Mouse (Mus musculus) MEL (cell line): ENCODE data around the gene Vill. TPM values are rescaled to one million over a fixed set of nuclear protein-coding genes. Genes with fewer than 3 reads are reported as not detected.

Experiments
- DNase-seq: peaks from one replicate; pipeline ENCODE4 v3.0.0; 2011; ENCODE audit warnings: low read depth, low spot score
- H3K27ac ChIP-seq: 2 replicates; pipeline ENCODE4 v1.5.1; 2012; ENCODE audit warnings: low read depth, mild to moderate bottlenecking, control low read depth, low read length, moderate library complexity; ENCODE audit not compliant: control insufficient read depth
- H3K27me3 ChIP-seq, 2 experiments: fragments of 150-350 bp in 1 of 2; sonication (generic) in 1 of 2; 2 replicates each; pipeline ENCODE4 v1.6.1; 2012; ENCODE audit warnings: low read length in 2 of 2, mild to moderate bottlenecking in 2 of 2, improper control_type of control experiment in 1 of 2, moderate library complexity in 1 of 2; ENCODE audit not compliant: insufficient read depth in 2 of 2, control insufficient read depth in 1 of 2
- H3K36me3 ChIP-seq, 2 experiments: 2 replicates each; pipeline ENCODE4 v1.6.1; 2012 to 2014; ENCODE audit warnings: low read length in 2 of 2, improper control_type of control experiment in 1 of 2, inconsistent platforms in 1 of 2, mild to moderate bottlenecking in 1 of 2; ENCODE audit not compliant: insufficient read depth in 2 of 2, control insufficient read depth in 1 of 2
- H3K4me1 ChIP-seq, 2 experiments: fragments of 150-350 bp in 1 of 2; sonication (generic) in 1 of 2; 2 replicates each; pipeline ENCODE4 v1.6.1; 2012; ENCODE audit warnings: low read length in 2 of 2, improper control_type of control experiment in 1 of 2, mild to moderate bottlenecking in 1 of 2; ENCODE audit not compliant: insufficient read depth in 2 of 2, control insufficient read depth in 1 of 2
- H3K4me3 ChIP-seq, 2 experiments: fragments of 150-350 bp in 1 of 2; sonication (generic) in 1 of 2; 2 replicates each; pipeline ENCODE4 v1.5.1; 2012; ENCODE audit warnings: low read depth in 2 of 2, low read length in 2 of 2, mild to moderate bottlenecking in 2 of 2, moderate library complexity in 2 of 2, control low read depth in 1 of 2, improper control_type of control experiment in 1 of 2; ENCODE audit not compliant: control insufficient read depth in 1 of 2, insufficient read depth in 1 of 2
- H3K79me2 ChIP-seq: 2 replicates; pipeline ENCODE4 v1.6.1; 2012; ENCODE audit warnings: mild to moderate bottlenecking, low read length, moderate library complexity; ENCODE audit not compliant: control insufficient read depth, poor library complexity, insufficient read depth
- H3K9ac ChIP-seq: 2 replicates; pipeline ENCODE4 v1.6.1; 2012; ENCODE audit warnings: low read depth, mild to moderate bottlenecking, control low read depth, low read length, moderate library complexity; ENCODE audit not compliant: control insufficient read depth, poor library complexity, severe bottlenecking
- H3K9me3 ChIP-seq: fragments of 150-350 bp; sonication (generic); replicated peaks from 2 replicates; pipeline ENCODE4 v1.6.1; 2012; ENCODE audit warnings: mild to moderate bottlenecking, low read length, improper control_type of control experiment, moderate library complexity; ENCODE audit not compliant: insufficient read depth
- BHLHE40 ChIP-seq: IDR thresholded peaks from 2 replicates; pipeline ENCODE4 v1.6.1; 2012; ENCODE audit warnings: low read depth, mild to moderate bottlenecking, inconsistent platforms, low read length, improper control_type of control experiment, borderline replicate concordance
- CHD2 ChIP-seq: IDR thresholded peaks from 2 replicates; pipeline ENCODE4 v1.6.1; 2011; ENCODE audit warnings: low read length, improper control_type of control experiment
- CTCF ChIP-seq, 3 experiments: IDR thresholded peaks in 2 of 3; conservative IDR thresholded peaks in 1 of 3; 2 replicates each; pipeline ENCODE4 v1.5.1; 2011 to 2012; ENCODE audit warnings: low read length in 3 of 3, low read depth in 2 of 3, mild to moderate bottlenecking in 2 of 3, improper control_type of control experiment in 1 of 3, inconsistent platforms in 1 of 3, mixed read lengths in 1 of 3, moderate library complexity in 1 of 3; ENCODE audit not compliant: control insufficient read depth in 1 of 3, insufficient read depth in 1 of 3, poor library complexity in 1 of 3, severe bottlenecking in 1 of 3
- EP300 ChIP-seq, 2 experiments: IDR thresholded peaks; 2 replicates each; pipeline ENCODE4 v1.6.1; 2011; ENCODE audit warnings: improper control_type of control experiment in 2 of 2, low read length in 2 of 2, low read depth in 1 of 2, mild to moderate bottlenecking in 1 of 2
- MAFK ChIP-seq: IDR thresholded peaks from 2 replicates; pipeline ENCODE4 v1.6.1; 2011; ENCODE audit warnings: low read depth, mild to moderate bottlenecking, low read length, improper control_type of control experiment, borderline replicate concordance
- MAX ChIP-seq: IDR thresholded peaks from 2 replicates; pipeline ENCODE4 v1.6.1; 2011; ENCODE audit warnings: low read length, improper control_type of control experiment
- MAZ ChIP-seq: IDR thresholded peaks from 2 replicates; pipeline ENCODE4 v1.6.1; 2012; ENCODE audit warnings: low read depth, mild to moderate bottlenecking, inconsistent platforms, low read length, improper control_type of control experiment
- MEF2A ChIP-seq: IDR thresholded peaks from 2 replicates; pipeline ENCODE4 v1.6.1; 2014; ENCODE audit warnings: low read depth, mild to moderate bottlenecking, inconsistent platforms, low read length, improper control_type of control experiment; ENCODE audit not compliant: poor library complexity, insufficient replicate concordance, severe bottlenecking; ENCODE audit errors: extremely low read depth
- MXI1 ChIP-seq: IDR thresholded peaks from 2 replicates; pipeline ENCODE4 v1.6.1; 2011; ENCODE audit warnings: mild to moderate bottlenecking, low read depth, low read length, improper control_type of control experiment
- MYB ChIP-seq: IDR thresholded peaks from 2 replicates; pipeline ENCODE4 v1.6.1; 2011; ENCODE audit warnings: mild to moderate bottlenecking, low read depth, low read length, improper control_type of control experiment
- NELFE ChIP-seq: IDR thresholded peaks from 2 replicates; pipeline ENCODE4 v1.6.1; 2011; ENCODE audit warnings: low read depth, low read length, improper control_type of control experiment
- NRF1 ChIP-seq: IDR thresholded peaks from 2 replicates; pipeline ENCODE4 v1.6.1; 2014; ENCODE audit warnings: low read depth, mild to moderate bottlenecking, inconsistent platforms, low read length, improper control_type of control experiment, moderate library complexity; ENCODE audit not compliant: poor library complexity, insufficient read depth, severe bottlenecking
- POLR2A ChIP-seq, 2 experiments: IDR thresholded peaks; 2 replicates each; pipeline ENCODE4 v1.6.1; 2011 to 2012; ENCODE audit warnings: low read length in 2 of 2, mild to moderate bottlenecking in 2 of 2, control low read depth in 1 of 2, improper control_type of control experiment in 1 of 2, low read depth in 1 of 2, moderate library complexity in 1 of 2; ENCODE audit not compliant: control insufficient read depth in 1 of 2, insufficient read depth in 1 of 2, poor library complexity in 1 of 2
- POLR2AphosphoS2 ChIP-seq: IDR thresholded peaks from 2 replicates; pipeline ENCODE4 v1.6.1; 2011; ENCODE audit warnings: low read length, improper control_type of control experiment
- POLR2AphosphoS5 ChIP-seq: IDR thresholded peaks from 2 replicates; pipeline ENCODE4 v1.6.1; 2012; ENCODE audit warnings: low read depth, borderline replicate concordance, mild to moderate bottlenecking, inconsistent platforms, low read length, moderate library complexity, mixed read lengths
- RCOR1 ChIP-seq: IDR thresholded peaks from 2 replicates; pipeline ENCODE4 v1.6.1; 2012; ENCODE audit warnings: low read depth, mild to moderate bottlenecking, inconsistent platforms, low read length, improper control_type of control experiment
- SMC3 ChIP-seq: IDR thresholded peaks from 2 replicates; pipeline ENCODE4 v1.6.1; 2011; ENCODE audit warnings: low read depth, low read length, improper control_type of control experiment
- TBP ChIP-seq: IDR thresholded peaks from 2 replicates; pipeline ENCODE4 v1.8.0; 2011; ENCODE audit warnings: low read depth, low read length, improper control_type of control experiment
- UBTF ChIP-seq: IDR thresholded peaks from 2 replicates; pipeline ENCODE4 v1.6.1; 2012; ENCODE audit warnings: low read depth, mild to moderate bottlenecking, inconsistent platforms, low read length, improper control_type of control experiment, moderate library complexity, borderline replicate concordance; ENCODE audit not compliant: insufficient read depth
- USF1 ChIP-seq: IDR thresholded peaks from 2 replicates; pipeline ENCODE4 v1.6.1; 2014; ENCODE audit warnings: low read depth, mild to moderate bottlenecking, inconsistent platforms, low read length, improper control_type of control experiment, moderate library complexity
- ZC3H11A ChIP-seq: IDR thresholded peaks from 2 replicates; pipeline ENCODE4 v1.6.1; 2012; ENCODE audit warnings: low read depth, mild to moderate bottlenecking, inconsistent platforms, low read length, improper control_type of control experiment
- polyA plus RNA-seq, 2 experiments: library from polyadenylated mRNA; stranded (reverse) in 1 of 2; unstranded in 1 of 2; fragments of >175 nt in 1 of 2; fragments of >200 nt in 1 of 2; gene quantifications; 2 replicates each; pipeline versions ENCODE4 v1.2.1 to v1.2.4; 2012; ENCODE audit warnings: low replicate concordance in 2 of 2, low read depth in 1 of 2; ENCODE audit not compliant: insufficient read length in 2 of 2, insufficient read depth in 1 of 2, missing spikeins in 1 of 2
- total RNA-seq: library from RNA; depleted of rRNA; stranded (reverse); fragments of 300-350 nt; gene quantifications from 2 replicates; pipeline ENCODE4 v1.2.3, GENCODE M21; 2012

Vill gene
- total and polyA plus RNA-seq, 3 experiments, result 76.2 to 197 (median 90.9) TPM

DNA sequence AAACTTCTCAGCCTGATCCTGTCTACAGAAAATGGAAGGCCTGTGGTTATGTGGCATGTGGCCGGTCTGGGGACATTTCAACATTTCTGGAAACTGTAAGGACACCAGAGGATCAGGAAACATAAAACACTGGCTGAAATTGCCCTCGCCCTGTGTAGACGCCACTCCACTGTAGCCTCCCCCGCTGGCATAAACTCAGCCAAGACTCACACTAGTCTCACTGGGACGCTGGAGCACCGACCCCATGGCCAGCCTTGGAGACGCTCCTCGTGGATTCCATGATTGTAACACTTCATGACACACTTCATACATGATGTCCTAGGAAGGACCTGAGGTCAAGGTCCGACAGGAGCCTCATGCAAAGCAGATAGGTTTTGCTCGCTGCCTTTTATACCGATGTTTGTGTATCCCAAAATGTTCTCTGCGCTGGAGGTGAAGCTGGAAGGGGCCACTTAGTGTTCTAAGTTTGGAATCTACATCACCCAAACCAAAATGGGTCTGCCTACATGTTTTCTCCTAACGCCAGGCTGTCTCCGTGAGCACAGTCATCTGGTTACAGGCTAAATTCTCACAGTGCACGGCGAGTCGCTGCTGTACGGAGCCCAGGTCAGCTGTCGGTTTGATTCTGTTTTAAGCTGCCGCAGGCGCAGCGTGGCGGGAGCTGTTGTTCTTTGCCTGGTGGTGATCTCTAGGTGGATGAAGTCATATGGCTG lies 48.4 kb upstream of the Vill start:
- no peak for DNase-seq
- H3K9me3 ChIP-seq, result no peaks in the 10 kb centered on the region
- no peak for TF ChIP-seq MEF2A
- TF ChIP-seq CTCF (IDR thresholded peaks at IDR 0.05 in 2 of 3, conservative IDR thresholded peaks at IDR 0.05 in 1 of 3; ENCODE audit: control insufficient read depth in 1 of 3, insufficient read depth in 1 of 3, low read depth in 2 of 3, low read length in 3 of 3, poor library complexity in 1 of 3, severe bottlenecking in 1 of 3), result no peak
- TF ChIP-seq NRF1, result no peak
- TF ChIP-seq SMC3, result no peak
- TF ChIP-seq MYB, result no peak
- TF ChIP-seq NELFE, result no peak
- no peak for TF ChIP-seq POLR2AphosphoS2
- no peak for TF ChIP-seq USF1
- TF ChIP-seq MAZ, result no peak
- TF ChIP-seq POLR2A (IDR thresholded peaks at IDR 0.05; ENCODE audit: control insufficient read depth in 1 of 2, insufficient read depth in 1 of 2, low read depth in 1 of 2, low read length in 2 of 2, poor library complexity in 1 of 2), result no peak
- H3K27ac ChIP-seq, result no peak overlapping the region
- peaks cover 0 to 2% of the 10 kb centered on the region in 2 experiments; a peak in 1 of 4 replicates for H3K4me1 ChIP-seq
- no peak overlapping the region for H3K4me3 ChIP-seq
- H3K79me2 ChIP-seq, result no peaks in the 10 kb centered on the region
- H3K36me3 ChIP-seq, result no peaks in the 10 kb centered on the region
- H3K9ac ChIP-seq, result no peak overlapping the region
- H3K27me3 ChIP-seq, result no peaks in the 10 kb centered on the region

DNA sequence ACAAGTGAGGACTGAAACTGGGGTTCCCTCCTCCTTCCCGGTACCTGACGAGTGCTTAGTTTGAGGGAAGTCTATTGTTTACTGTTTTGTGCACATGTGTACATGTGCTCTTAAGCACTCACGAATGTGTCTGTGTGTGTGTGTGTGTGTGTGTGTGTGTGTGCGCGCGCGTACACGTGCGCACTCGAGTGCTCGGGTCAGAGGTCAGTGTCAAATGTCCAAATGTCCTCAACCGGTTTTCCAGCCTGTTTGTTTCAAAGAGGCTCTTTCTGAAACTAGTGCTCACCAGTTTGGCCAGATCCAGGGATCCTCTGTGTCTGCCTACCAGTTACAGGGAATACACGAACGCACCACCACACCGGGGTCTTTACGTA lies 47.9 kb upstream of the Vill start:
- Histone ChIP-seq H3K4me1 (peaks cover 0 to 2% of the 10 kb centered on the region in 2 experiments; a peak in 1 of 4 replicates), H3K27me3 (no peaks in the 10 kb centered on the region), H3K36me3 (no peaks in the 10 kb centered on the region), H3K9me3 (no peaks in the 10 kb centered on the region), H3K79me2 (no peaks in the 10 kb centered on the region), H3K27ac (no peak overlapping the region), H3K9ac (no peak overlapping the region), H3K4me3 (no peak overlapping the region)
- TF ChIP-seq POLR2AphosphoS5, result no peak
- DNase-seq, result no peak

DNA sequence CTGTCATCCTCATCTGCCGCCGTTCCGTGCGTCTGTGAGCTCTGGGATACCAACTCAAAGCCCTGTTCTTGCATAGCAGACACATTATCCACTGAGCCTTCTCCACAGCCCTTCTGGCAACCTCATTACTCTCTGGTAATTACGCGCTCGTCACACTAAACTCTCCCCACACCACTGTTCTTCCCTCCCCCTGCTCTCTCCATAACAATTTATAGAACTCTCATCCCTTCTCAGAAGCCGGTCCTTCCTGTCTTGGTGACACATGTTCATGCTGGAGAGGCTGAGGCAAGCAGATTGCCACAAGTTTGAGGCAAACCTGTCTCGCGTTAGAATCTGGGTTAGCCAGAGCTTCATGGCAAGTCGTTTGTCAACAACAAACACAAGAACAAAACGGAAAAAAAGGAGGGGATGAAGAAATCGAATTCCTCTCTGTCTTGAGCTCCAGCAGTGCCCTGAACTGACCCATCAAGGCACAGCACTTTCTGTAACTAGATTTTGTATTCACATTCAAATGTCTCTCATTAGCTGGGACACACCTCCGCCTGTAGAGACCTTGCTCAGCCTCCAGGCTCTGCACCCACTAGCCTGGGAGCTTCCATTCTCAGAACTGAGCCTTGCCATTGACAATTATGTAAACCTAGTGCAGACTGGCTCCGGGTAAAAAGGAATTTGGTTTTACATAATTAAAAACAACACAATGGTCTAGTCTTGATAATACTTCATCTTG lies 47.1 kb upstream of the Vill start:
- H3K4me1 ChIP-seq, result peaks cover 0 to 2% of the 10 kb centered on the region in 2 experiments; a peak in 1 of 4 replicates

More for the DNA sequence above, 47.1 kb upstream of the Vill start:
- Histone ChIP-seq H3K36me3 (no peaks in the 10 kb centered on the region), H3K79me2 (no peaks in the 10 kb centered on the region), H3K4me3 (no peak overlapping the region), H3K27me3 (no peaks in the 10 kb centered on the region), H3K9ac (no peak overlapping the region), H3K27ac (no peak overlapping the region), H3K9me3 (no peaks in the 10 kb centered on the region)
- DNase-seq, result no peak
- TF ChIP-seq SMC3, result no peak
- no peak for TF ChIP-seq TBP
- TF ChIP-seq CHD2, result no peak
- no peak for TF ChIP-seq UBTF
- TF ChIP-seq POLR2AphosphoS2, result no peak
- TF ChIP-seq MAFK, result no peak
- TF ChIP-seq RCOR1, result no peak
- TF ChIP-seq MXI1, result no peak
- no peak for TF ChIP-seq MAX
- TF ChIP-seq BHLHE40, result no peak
- no peak for TF ChIP-seq ZC3H11A
- TF ChIP-seq EP300 (IDR thresholded peaks at IDR 0.05; ENCODE audit: low read depth in 1 of 2, low read length in 2 of 2), result no peak
- TF ChIP-seq, all 39 proteins: peak for 0
